Mouse (Mus musculus) small intestine, adult 2 months (tissue): ENCODE data around the gene Fkbp14. TPM values are rescaled to one million over a fixed set of nuclear protein-coding genes. Genes with fewer than 3 reads are reported as not detected.

Experiments
- H3K27ac ChIP-seq: fragments of 200-500 bp; 2 replicates; pipeline ENCODE4 v1.5.1; 2012; ENCODE audit warnings: low read depth, low read length, control low read depth, inconsistent platforms; ENCODE audit not compliant: insufficient read depth
- H3K27me3 ChIP-seq: fragments of 200-500 bp; 2 replicates; pipeline ENCODE4 v1.6.1; 2012; ENCODE audit warnings: mild to moderate bottlenecking, moderate library complexity, low read length, inconsistent platforms; ENCODE audit not compliant: control insufficient read depth, insufficient read depth
- H3K36me3 ChIP-seq: fragments of 200-500 bp; 2 replicates; pipeline ENCODE4 v1.6.1; 2012; ENCODE audit warnings: mild to moderate bottlenecking, low read length, control low read depth, inconsistent platforms; ENCODE audit not compliant: control insufficient read depth, insufficient read depth
- H3K4me1 ChIP-seq: fragments of 200-500 bp; 2 replicates; pipeline ENCODE4 v1.6.1; 2012; ENCODE audit warnings: low read length, inconsistent platforms, mixed read lengths; ENCODE audit not compliant: control insufficient read depth, insufficient read depth, insufficient read length
- H3K4me3 ChIP-seq: fragments of 200-500 bp; 2 replicates; pipeline ENCODE4 v1.5.1; 2012; ENCODE audit warnings: low read depth, mild to moderate bottlenecking, control low read depth, inconsistent platforms, low read length, moderate library complexity
- CTCF ChIP-seq: fragments of 200-500 bp; IDR thresholded peaks from 2 replicates; pipeline ENCODE4 v1.5.1; 2012; ENCODE audit warnings: low read depth, mild to moderate bottlenecking, control low read depth, inconsistent platforms, low read length, moderate library complexity, mixed read lengths; ENCODE audit not compliant: insufficient replicate concordance, insufficient read length; ENCODE audit errors: extremely low read depth
- POLR2A ChIP-seq: fragments of 200-500 bp; IDR thresholded peaks from 2 replicates; pipeline ENCODE4 v1.6.1; 2012; ENCODE audit warnings: low read depth, mild to moderate bottlenecking, control low read depth, inconsistent platforms, low read length, moderate library complexity
- WGBS: fragments of 180-500 bp; shearing (Covaris S2); methylation state at CpG from one replicate; pipeline ENCODE4 v1.1.7; 2018; 5-methylcytosine and 5-hydroxymethylcytosine counted together
- polyA plus RNA-seq: library from polyadenylated mRNA; depleted of rRNA; stranded (reverse); fragments of >200 nt; gene quantifications from 2 replicates; pipeline ENCODE4 v1.2.3, GENCODE M21; 2012

Gene Fkbp14
- polyA plus RNA-seq, 1 experiment, result 0.30 TPM

- H3K27ac ChIP-seq, result no peak overlapping the region
- 92% methylated on average over 7 of the region's 7 CpGs for WGBS
- H3K4me3 ChIP-seq, result no peak overlapping the region
- H3K36me3 ChIP-seq, result no peaks in the 10 kb centered on the region
- TF ChIP-seq CTCF, result no peak
- TF ChIP-seq POLR2A, result no peak
- H3K4me1 ChIP-seq, result no peaks in the 10 kb centered on the region
- H3K27me3 ChIP-seq, result no peaks in the 10 kb centered on the region
Measured at GRCm38 (mm10) chr6:54557671-54558070, 39.4 kb downstream of the Fkbp14 start.

- Histone ChIP-seq H3K27ac (no peak overlapping the region), H3K4me3 (no peak overlapping the region), H3K36me3 (no peaks in the 10 kb centered on the region), H3K27me3 (no peaks in the 10 kb centered on the region), H3K4me1 (no peaks in the 10 kb centered on the region)
- 59% methylated on average over 1 of the region's 1 CpGs for WGBS
- TF ChIP-seq POLR2A, result no peak
- TF ChIP-seq CTCF, result no peak
Measured at GRCm38 (mm10) chr6:54555816-54556215, 41.3 kb downstream of the Fkbp14 start.

- Histone ChIP-seq H3K27ac (no peak overlapping the region), H3K4me1 (no peaks in the 10 kb centered on the region), H3K27me3 (no peaks in the 10 kb centered on the region), H3K36me3 (no peaks in the 10 kb centered on the region), H3K4me3 (no peak overlapping the region)
- WGBS, result 73% methylated on average over 8 of the region's 8 CpGs
- TF ChIP-seq CTCF, result no peak
- TF ChIP-seq POLR2A, result no peak
Measured at GRCm38 (mm10) chr6:54554341-54555110, 42.6 kb downstream of the Fkbp14 start.

GRCm38 (mm10) chr6:54553632-54554031, 43.5 kb downstream of the Fkbp14 start:
- Histone ChIP-seq H3K4me1 (no peaks in the 10 kb centered on the region), H3K27me3 (no peaks in the 10 kb centered on the region), H3K4me3 (no peak overlapping the region), H3K27ac (no peak overlapping the region), H3K36me3 (no peaks in the 10 kb centered on the region)
- TF ChIP-seq CTCF, result no peak
- TF ChIP-seq POLR2A, result no peak
- WGBS, result 61% methylated on average over 2 of the region's 2 CpGs

- H3K27ac ChIP-seq, result no peak overlapping the region
- H3K4me3 ChIP-seq, result no peak overlapping the region
- no peaks in the 10 kb centered on the region for H3K4me1 ChIP-seq
- WGBS, result 82% methylated on average over 9 of the region's 9 CpGs
- H3K27me3 ChIP-seq, result no peaks in the 10 kb centered on the region
- no peaks in the 10 kb centered on the region for H3K36me3 ChIP-seq
- TF ChIP-seq CTCF (no peak), POLR2A (no peak)
Measured at GRCm38 (mm10) chr6:54552721-54553413, 44.2 kb downstream of the Fkbp14 start.

- no peak for TF ChIP-seq CTCF
- TF ChIP-seq POLR2A, result no peak
- Histone ChIP-seq H3K4me1 (no peaks in the 10 kb centered on the region), H3K27me3 (no peaks in the 10 kb centered on the region), H3K36me3 (no peaks in the 10 kb centered on the region), H3K27ac (no peak overlapping the region), H3K4me3 (no peak overlapping the region)
- WGBS, result 52% methylated on average over 7 of the region's 7 CpGs
Measured at GRCm38 (mm10) chr6:54550801-54551323, 46.2 kb downstream of the Fkbp14 start.

- H3K4me3 ChIP-seq, result no peak overlapping the region
- no peaks in the 10 kb centered on the region for H3K27me3 ChIP-seq
- no peak overlapping the region for H3K27ac ChIP-seq
- H3K4me1 ChIP-seq, result no peaks in the 10 kb centered on the region
- WGBS, result 75% methylated on average over 4 of the region's 4 CpGs
- TF ChIP-seq CTCF (no peak), POLR2A (no peak)
- no peaks in the 10 kb centered on the region for H3K36me3 ChIP-seq
Measured at GRCm38 (mm10) chr6:54549311-54549710, 47.8 kb downstream of the Fkbp14 start.
